Mouse (Mus musculus) heart, postnatal 4 days (tissue): Measurements from ENCODE around the gene Olfr910. TPM values are rescaled to one million over a fixed set of nuclear protein-coding genes. Genes with fewer than 3 reads are reported as not detected.

Source experiments
- DNase-seq: peaks from one replicate; pipeline ENCODE4 v3.0.0; 2021
- total RNA-seq, 2 experiments: library from RNA; stranded (reverse); gene quantifications; 2 replicates each; pipeline ENCODE4 v1.2.3; 2021

Olfr910 gene
- total RNA-seq: not detected

GRCm38 (mm10) chr9:38537549-38537948, at the start of gene Olfr910:
Olfr910 (plus strand) TSS chr9:38537849.
- DNase-seq: no peak

GRCm38 (mm10) chr9:38495501-38495900, 42.1 kb upstream of the Olfr910 start, which contains the start of gene Olfr907:
Olfr907 (plus strand) TSS chr9:38495801.
- no peak for DNase-seq

- no peak for DNase-seq
These were observed 25.3 kb upstream of the Olfr910 start for GRCm38 (mm10) chr9:38512353-38512752.

GRCm38 (mm10) chr9:38521280-38521679, 16.4 kb upstream of the Olfr910 start, which contains the start of gene Olfr911-ps1:
Olfr911-ps1 (plus strand) TSS chr9:38521580.
- no peak for DNase-seq

- DNase-seq: no peak
These were observed 42.2 kb downstream of the Olfr910 start, which contains the start of gene Olfr912 for GRCm38 (mm10) chr9:38579878-38580277. Olfr912 (plus strand) TSS chr9:38580178.

Other genes with a start within 250 kb of the Olfr910 start
- gene Olfr896-ps1, start 246.7 kb upstream of the Olfr910 start, total RNA-seq: not detected
- gene Olfr25, start 208.8 kb upstream of the Olfr910 start, total RNA-seq: not detected
- gene Olfr898, start 189.4 kb upstream of the Olfr910 start, total RNA-seq: not detected
- not detected for gene Olfr250, start 171.0 kb upstream of the Olfr910 start, total RNA-seq
- not detected for gene Olfr251, start 160.8 kb upstream of the Olfr910 start, total RNA-seq
- gene Olfr147, start 136.2 kb upstream of the Olfr910 start, total RNA-seq: not detected
- not detected for gene Olfr901, start 108.4 kb upstream of the Olfr910 start, total RNA-seq
- gene Olfr902, start 90.2 kb upstream of the Olfr910 start, total RNA-seq: not detected
- not detected for gene Olfr904, start 74.7 kb upstream of the Olfr910 start, total RNA-seq
- gene Olfr905, start 66.7 kb upstream of the Olfr910 start, total RNA-seq: not detected
- not detected for gene Olfr906, start 50.8 kb upstream of the Olfr910 start, total RNA-seq
- gene Olfr907, start 42.0 kb upstream of the Olfr910 start, total RNA-seq: not detected
- not detected for gene Olfr911-ps1, start 16.3 kb upstream of the Olfr910 start, total RNA-seq
- gene Olfr912, start 42.3 kb downstream of the Olfr910 start, total RNA-seq: not detected
- not detected for gene Olfr913, start 54.9 kb downstream of the Olfr910 start, total RNA-seq
- not detected for gene Olfr914, start 67.3 kb downstream of the Olfr910 start, total RNA-seq
- gene Olfr916, start 122.0 kb downstream of the Olfr910 start, total RNA-seq: not detected
- not detected for gene Olfr917, start 128.0 kb downstream of the Olfr910 start, total RNA-seq
- not detected for gene Olfr918, start 136.8 kb downstream of the Olfr910 start, total RNA-seq
- gene Olfr919, start 165.8 kb downstream of the Olfr910 start, total RNA-seq: not detected
- 10 to 100 TPM; 25.9 to 27.5 TPM for gene Vwa5a, start 180.4 kb downstream of the Olfr910 start, total RNA-seq
- under 1 TPM; 0.07 to 0.14 TPM for gene Olfr920, start 214.4 kb downstream of the Olfr910 start, total RNA-seq
- gene Olfr921, start 235.2 kb downstream of the Olfr910 start, total RNA-seq: not detected